Mouse (Mus musculus) brain, embryonic 14.5 days (tissue): Measurements from ENCODE around the gene Atg13.

Source experiments
- CTCF ChIP-seq: fragments of 200-500 bp; IDR thresholded peaks from 2 replicates; pipeline ENCODE4 v1.5.1; 2012; ENCODE audit warnings: inconsistent platforms, mild to moderate bottlenecking, moderate library complexity, borderline replicate concordance; ENCODE audit not compliant: insufficient read depth, insufficient read length; ENCODE audit errors: extremely low read depth
- POLR2A ChIP-seq: fragments of 200-500 bp; IDR thresholded peaks from 2 replicates; pipeline ENCODE4 v1.6.1; 2012; ENCODE audit warnings: mild to moderate bottlenecking, inconsistent platforms, borderline replicate concordance; ENCODE audit not compliant: poor library complexity, insufficient read depth, insufficient read length, severe bottlenecking; ENCODE audit errors: extremely low read depth

- TF ChIP-seq CTCF (peak; percentile 46; the same call in 1 of the 2 replicates), POLR2A (no peak)
These were observed 27.5 kb downstream of the Atg13 start for GRCm38 (mm10) chr2:91682850-91683249.
